Mouse (Mus musculus) cerebellum, postnatal 25 days (tissue): ENCODE measurements around the gene Gpt2.

ENCODE experiments used
- DNase-seq, 2 experiments: peaks; one replicate each; pipeline ENCODE4 v3.0.0; 2021; ENCODE audit warnings: mixed read lengths in 2 of 2

Gpt2 gene

GRCm38 (mm10) chr8:85531471-85531870 is 39.1 kb downstream of the Gpt2 start:
- DNase-seq = no peak

GRCm38 (mm10) chr8:85532843-85533242 is 40.5 kb downstream of the Gpt2 start:
- DNase-seq = no peak

- DNase-seq = no peak
These were observed 41.1 kb downstream of the Gpt2 start for GRCm38 (mm10) chr8:85533434-85533833.

- no peak for DNase-seq
These were observed 41.8 kb downstream of the Gpt2 start for GRCm38 (mm10) chr8:85534163-85534562.

- DNase-seq = no peak
These were observed 44.0 kb downstream of the Gpt2 start for GRCm38 (mm10) chr8:85536332-85536731.

- DNase-seq = no peak
These were observed 59.6 kb downstream of the Gpt2 start for GRCm38 (mm10) chr8:85551934-85552333.

- DNase-seq = peak; percentile 11 to 41
These were observed 62.2 kb downstream of the Gpt2 start for GRCm38 (mm10) chr8:85554391-85555180.

GRCm38 (mm10) chr8:85555181-85556145 is 63.1 kb downstream of the Gpt2 start, which contains the start of gene Dnaja2:
TSS of gene Dnaja2 (minus strand) at chr8:85555344.
- DNase-seq = peak; percentile 93 to 95

GRCm38 (mm10) chr8:85556986-85557600 is 64.7 kb downstream of the Gpt2 start:
- DNase-seq = no peak

GRCm38 (mm10) chr8:85557601-85557986 is 65.2 kb downstream of the Gpt2 start:
- no peak for DNase-seq

- no peak for DNase-seq
These were observed 66.8 kb downstream of the Gpt2 start for GRCm38 (mm10) chr8:85559201-85559600.

- DNase-seq = no peak
These were observed 67.6 kb downstream of the Gpt2 start for GRCm38 (mm10) chr8:85559966-85560365.

- DNase-seq = no peak
These were observed 71.0 kb downstream of the Gpt2 start for GRCm38 (mm10) chr8:85563336-85563735.

GRCm38 (mm10) chr8:85565186-85565585 is 72.8 kb downstream of the Gpt2 start:
- no peak for DNase-seq

- DNase-seq = no peak
These were observed 75.4 kb downstream of the Gpt2 start for GRCm38 (mm10) chr8:85567801-85568200.

GRCm38 (mm10) chr8:85570466-85570865 is 78.1 kb downstream of the Gpt2 start:
- DNase-seq = no peak

- DNase-seq = no peak
These were observed 81.7 kb downstream of the Gpt2 start for GRCm38 (mm10) chr8:85573972-85574496.
